Mouse (Mus musculus): Measurements from ENCODE around the gene Adamtsl5. TPM values are rescaled to one million over a fixed set of nuclear protein-coding genes. Genes with fewer than 3 reads are reported as not detected.

Adamtsl5 gene
- polyA plus RNA-seq, 1 experiment from 2014 or later: 0.48 TPM

GRCm38 (mm10) chr10:80329273-80330081 lies 18.7 kb downstream of the Adamtsl5 start, which contains the start of the genes Pcsk4 and Reep6:
TSS of gene Pcsk4 (minus strand) at chr10:80329498.
TSS of gene Reep6 (plus strand) at chr10:80329953.
- no peaks in the 10 kb centered on the region for H3K9me3 ChIP-seq (replicated peaks; ENCODE audit: control insufficient read depth, low read length)
- no peaks in the 10 kb centered on the region for H3K36me3 ChIP-seq (ENCODE audit: control insufficient read depth, insufficient read depth, low read length)
- no peak within 1 kb of the TSS; the same call in 1 of the 2 replicates for H3K27ac ChIP-seq (ENCODE audit: low read depth, low read length)
- H3K27me3 ChIP-seq (replicated peaks; ENCODE audit: control insufficient read depth, insufficient read depth, low read length): peaks cover 7% of the 10 kb centered on the region; the same call in 1 of the 2 replicates
- peak within 1 kb of the TSS; percentile 79 for H3K4me2 ChIP-seq (ENCODE audit: low read length)
- H3K4me3 ChIP-seq (ENCODE audit: low read depth, low read length): peak within 1 kb of the TSS; percentile 40
- DNase-seq (ENCODE audit: low spot score) (peak; percentile 97), ATAC-seq (peak; percentile 94)
- H3K9ac ChIP-seq (ENCODE audit: low read length): peak within 1 kb of the TSS; percentile 46
- H3K4me1 ChIP-seq (ENCODE audit: control insufficient read depth, insufficient read depth, low read length): peaks cover 11% of the 10 kb centered on the region
- 4% methylated on average over 34 of the region's 36 CpGs for WGBS

GRCm38 (mm10) chr10:80325045-80325444 lies 23.2 kb downstream of the Adamtsl5 start:
- Histone ChIP-seq H3K27me3 (replicated peaks; ENCODE audit: control insufficient read depth, insufficient read depth, low read length) (no peaks in the 10 kb centered on the region), H3K4me2 (ENCODE audit: low read length) (no peak overlapping the region), H3K4me1 (ENCODE audit: control insufficient read depth, insufficient read depth, low read length) (peaks cover 13% of the 10 kb centered on the region), H3K4me3 (ENCODE audit: low read depth, low read length) (no peak overlapping the region), H3K9me3 (replicated peaks; ENCODE audit: control insufficient read depth, low read length) (no peaks in the 10 kb centered on the region), H3K9ac (ENCODE audit: low read length) (no peak overlapping the region), H3K36me3 (ENCODE audit: control insufficient read depth, insufficient read depth, low read length) (no peaks in the 10 kb centered on the region), H3K27ac (ENCODE audit: low read depth, low read length) (no peak overlapping the region)
- ATAC-seq (no peak), DNase-seq (ENCODE audit: low spot score) (no peak)
- WGBS: 82% methylated on average over 21 of the region's 21 CpGs

GRCm38 (mm10) chr10:80324120-80325037 lies 23.8 kb downstream of the Adamtsl5 start:
- H3K4me3 ChIP-seq (ENCODE audit: low read depth, low read length): no peak overlapping the region

GRCm38 (mm10) chr10:80323261-80324119 lies 24.7 kb downstream of the Adamtsl5 start:
- Histone ChIP-seq H3K9me3 (replicated peaks; ENCODE audit: control insufficient read depth, low read length) (no peaks in the 10 kb centered on the region), H3K9ac (ENCODE audit: low read length) (peak overlapping the region; percentile 59), H3K27me3 (replicated peaks; ENCODE audit: control insufficient read depth, insufficient read depth, low read length) (no peaks in the 10 kb centered on the region), H3K36me3 (ENCODE audit: control insufficient read depth, insufficient read depth, low read length) (peaks cover 4% of the 10 kb centered on the region; the same call in 1 of the 2 replicates), H3K4me3 (ENCODE audit: low read depth, low read length) (peak overlapping the region; percentile 39), H3K4me1 (ENCODE audit: control insufficient read depth, insufficient read depth, low read length) (peaks cover 14% of the 10 kb centered on the region), H3K27ac (ENCODE audit: low read depth, low read length) (no peak overlapping the region), H3K4me2 (ENCODE audit: low read length) (peak overlapping the region; percentile 88)
- DNase-seq (ENCODE audit: low spot score) (no peak), ATAC-seq (peak; percentile 16; the same call in 1 of the 2 replicates)
- WGBS: 2% methylated on average over 42 of the region's 46 CpGs

More at GRCm38 (mm10) chr10:80324120-80325037, 23.8 kb downstream of the Adamtsl5 start:
- H3K4me2 ChIP-seq (ENCODE audit: low read length): peak overlapping the region; percentile 88; the same call in 1 of the 2 replicates
- H3K27me3 ChIP-seq (replicated peaks; ENCODE audit: control insufficient read depth, insufficient read depth, low read length): no peaks in the 10 kb centered on the region
- H3K9me3 ChIP-seq (replicated peaks; ENCODE audit: control insufficient read depth, low read length): no peaks in the 10 kb centered on the region
- DNase-seq (ENCODE audit: low spot score) (no peak), ATAC-seq (no peak)
- peaks cover 16% of the 10 kb centered on the region for H3K4me1 ChIP-seq (ENCODE audit: control insufficient read depth, insufficient read depth, low read length)
- H3K9ac ChIP-seq (ENCODE audit: low read length): no peak overlapping the region
- H3K27ac ChIP-seq (ENCODE audit: low read depth, low read length): no peak overlapping the region
- 79% methylated on average over 17 of the region's 17 CpGs for WGBS
- H3K36me3 ChIP-seq (ENCODE audit: control insufficient read depth, insufficient read depth, low read length): no peaks in the 10 kb centered on the region

GRCm38 (mm10) chr10:80322811-80323211 lies 25.4 kb downstream of the Adamtsl5 start:
- Histone ChIP-seq H3K9ac (ENCODE audit: low read length) (peak overlapping the region; percentile 59), H3K9me3 (replicated peaks; ENCODE audit: control insufficient read depth, low read length) (no peaks in the 10 kb centered on the region), H3K27ac (ENCODE audit: low read depth, low read length) (no peak overlapping the region), H3K4me1 (ENCODE audit: control insufficient read depth, insufficient read depth, low read length) (peaks cover 14% of the 10 kb centered on the region), H3K4me3 (ENCODE audit: low read depth, low read length) (peak overlapping the region; percentile 39), H3K27me3 (replicated peaks; ENCODE audit: control insufficient read depth, insufficient read depth, low read length) (no peaks in the 10 kb centered on the region), H3K4me2 (ENCODE audit: low read length) (peak overlapping the region; percentile 88), H3K36me3 (ENCODE audit: control insufficient read depth, insufficient read depth, low read length) (peaks cover 11% of the 10 kb centered on the region)
- DNase-seq (ENCODE audit: low spot score) (no peak), ATAC-seq (0 out of 2 replicates have a peak, but pooled peaks have one; percentile 4)
- 4% methylated on average over 28 of the region's 28 CpGs for WGBS

- WGBS: 89% methylated on average over 20 of the region's 21 CpGs
- H3K4me2 ChIP-seq (ENCODE audit: low read length): no peak overlapping the region
- no peaks in the 10 kb centered on the region for H3K27me3 ChIP-seq (replicated peaks; ENCODE audit: control insufficient read depth, insufficient read depth, low read length)
- H3K4me3 ChIP-seq (ENCODE audit: low read depth, low read length): no peak overlapping the region
- DNase-seq (ENCODE audit: low spot score) (no peak), ATAC-seq (no peak)
- peaks cover 20% of the 10 kb centered on the region for H3K36me3 ChIP-seq (ENCODE audit: control insufficient read depth, insufficient read depth, low read length)
- H3K4me1 ChIP-seq (ENCODE audit: control insufficient read depth, insufficient read depth, low read length): peaks cover 14% of the 10 kb centered on the region
- no peak overlapping the region for H3K9ac ChIP-seq (ENCODE audit: low read length)
- no peaks in the 10 kb centered on the region for H3K9me3 ChIP-seq (replicated peaks; ENCODE audit: control insufficient read depth, low read length)
- no peak overlapping the region for H3K27ac ChIP-seq (ENCODE audit: low read depth, low read length)
These were observed 26.3 kb downstream of the Adamtsl5 start for GRCm38 (mm10) chr10:80321670-80322581.

- no peak for ATAC-seq
- no peak overlapping the region for H3K4me2 ChIP-seq (ENCODE audit: low read length)
- no peak for DNase-seq (ENCODE audit: low spot score)
- H3K9ac ChIP-seq (ENCODE audit: low read length): no peak overlapping the region
- H3K27me3 ChIP-seq (replicated peaks; ENCODE audit: control insufficient read depth, insufficient read depth, low read length): no peaks in the 10 kb centered on the region
- H3K4me1 ChIP-seq (ENCODE audit: control insufficient read depth, insufficient read depth, low read length): peaks cover 14% of the 10 kb centered on the region
- no peaks in the 10 kb centered on the region for H3K9me3 ChIP-seq (replicated peaks; ENCODE audit: control insufficient read depth, low read length)
- peaks cover 28% of the 10 kb centered on the region for H3K36me3 ChIP-seq (ENCODE audit: control insufficient read depth, insufficient read depth, low read length)
- 80% methylated on average over 6 of the region's 6 CpGs for WGBS
- H3K27ac ChIP-seq (ENCODE audit: low read depth, low read length): no peak overlapping the region
- no peak overlapping the region for H3K4me3 ChIP-seq (ENCODE audit: low read depth, low read length)
These were observed 27.1 kb downstream of the Adamtsl5 start for GRCm38 (mm10) chr10:80321014-80321669.
